Mouse (Mus musculus): ENCODE results near the gene Slc25a28.

Slc25a28 gene

DNA sequence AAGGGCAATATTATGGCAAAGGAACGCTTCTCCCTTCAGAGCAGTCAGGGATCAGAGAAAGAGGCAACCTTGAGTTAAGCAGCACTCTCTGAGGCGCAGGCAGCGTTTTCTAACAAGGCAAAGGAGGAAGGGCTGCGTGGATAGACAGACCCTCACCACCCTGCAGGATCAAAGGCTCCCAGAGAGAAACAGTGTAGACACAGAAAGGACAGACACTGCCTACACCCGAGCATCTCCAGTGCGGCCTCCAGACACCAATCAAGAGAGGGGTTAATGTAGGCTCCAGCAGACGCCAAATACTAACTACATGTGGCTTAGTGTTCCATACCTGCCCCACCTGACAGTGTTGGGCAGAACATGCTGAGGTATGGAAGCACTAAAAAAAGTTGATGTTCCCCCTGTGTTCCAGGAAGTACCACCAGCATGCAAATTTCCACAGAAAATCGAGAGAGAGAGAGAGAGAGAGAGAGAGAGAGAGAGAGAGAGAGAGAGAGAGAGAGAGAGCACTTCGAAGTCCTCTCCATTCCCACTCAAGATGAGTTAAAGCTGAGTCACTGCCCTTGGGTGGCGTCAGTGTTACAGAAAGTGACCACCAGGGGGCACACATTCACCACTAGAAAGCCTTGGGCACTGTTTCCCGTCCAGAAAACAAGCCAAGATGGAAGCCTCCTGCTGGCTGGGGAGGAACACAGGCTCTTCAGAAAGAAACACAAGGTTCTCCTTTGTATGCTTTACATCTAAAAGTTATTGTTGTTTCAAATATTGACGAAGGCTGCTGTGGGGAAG is 44.0 kb downstream of the Slc25a28 start:
- DNase-seq (ENCODE audit: low read depth) = peak; percentile 92

DNA sequence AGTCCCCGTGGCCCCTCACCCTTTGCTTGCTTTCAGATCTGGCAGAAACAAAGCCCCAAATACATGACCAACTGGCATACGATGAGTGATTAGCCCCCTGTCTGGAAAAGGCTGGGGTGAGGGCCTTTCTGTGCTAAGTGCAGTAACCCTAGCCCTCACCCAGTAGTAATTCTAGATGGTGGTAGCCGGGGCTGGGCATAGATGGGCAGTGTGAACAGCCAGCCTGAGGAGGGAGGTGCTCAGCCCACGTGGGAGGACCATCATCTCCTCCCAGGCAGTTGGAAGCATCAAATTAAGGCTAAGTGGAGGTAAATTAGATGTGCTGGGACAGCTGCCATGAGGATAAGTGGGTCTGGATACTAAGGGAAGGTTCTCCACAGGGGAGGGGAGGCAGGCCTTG is 45.6 kb downstream of the Slc25a28 start:
- no peak for DNase-seq (ENCODE audit: low read depth)

DNA sequence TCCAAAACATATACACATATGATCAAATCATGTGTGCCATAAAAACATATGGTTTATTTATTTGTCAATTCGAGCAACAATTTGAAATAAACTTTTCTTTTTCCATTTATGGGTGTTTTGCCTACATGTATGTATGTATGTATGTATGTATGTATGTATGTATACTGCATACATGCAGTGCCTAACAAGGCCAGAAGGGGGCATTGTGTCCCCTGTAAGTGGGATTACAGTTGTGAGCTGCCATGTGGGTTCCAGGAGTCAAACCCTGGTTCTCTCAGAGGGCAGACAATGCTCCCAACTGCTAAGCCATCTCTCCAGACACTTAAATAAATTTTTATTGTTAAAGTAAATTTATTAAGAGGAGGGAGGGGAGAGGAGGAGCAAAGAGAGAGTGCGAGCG is 47.3 kb downstream of the Slc25a28 start:
- DNase-seq (ENCODE audit: low read depth) = no peak

DNA sequence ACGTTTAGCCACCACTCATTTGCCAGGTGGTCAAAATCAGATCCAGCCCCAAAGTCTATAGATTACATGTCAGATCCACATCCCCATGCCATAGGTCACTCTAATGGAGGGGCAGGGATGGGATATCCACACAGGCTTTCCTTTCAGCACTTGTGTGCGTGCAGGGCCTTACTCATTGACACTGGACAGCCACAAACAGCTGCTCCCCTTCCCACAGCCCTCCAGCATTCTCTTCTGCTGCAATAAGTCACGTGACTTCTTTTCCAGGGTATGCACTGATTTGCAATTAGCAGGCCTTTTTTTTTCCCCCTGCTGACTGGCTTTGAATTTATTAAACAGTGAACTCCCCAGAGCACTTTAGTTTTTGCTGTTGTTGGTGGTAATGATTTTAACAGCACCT is 48.5 kb downstream of the Slc25a28 start:
- DNase-seq (ENCODE audit: low read depth) = no peak

DNA sequence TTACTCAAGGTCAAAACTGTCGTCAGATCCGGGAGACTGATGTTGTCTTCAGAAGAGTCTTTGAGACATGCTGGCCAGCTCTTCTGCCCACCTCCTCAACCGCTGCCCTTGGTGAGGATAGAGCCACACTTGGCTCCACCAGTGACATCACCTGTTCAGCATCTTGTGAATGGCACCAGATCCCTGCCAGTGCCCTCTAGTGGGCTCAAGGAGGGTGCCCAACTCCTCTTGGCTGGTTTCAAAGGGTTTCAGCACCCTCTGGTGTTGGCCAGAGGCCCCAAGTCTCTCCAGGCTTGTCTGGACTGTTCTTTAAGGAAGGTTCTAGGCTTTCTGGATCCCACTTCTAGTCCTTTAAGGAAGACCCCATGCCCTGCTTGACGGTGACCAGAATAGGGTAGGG is 50.8 kb downstream of the Slc25a28 start:
- peak; percentile 55 for DNase-seq (ENCODE audit: low read depth)

DNA sequence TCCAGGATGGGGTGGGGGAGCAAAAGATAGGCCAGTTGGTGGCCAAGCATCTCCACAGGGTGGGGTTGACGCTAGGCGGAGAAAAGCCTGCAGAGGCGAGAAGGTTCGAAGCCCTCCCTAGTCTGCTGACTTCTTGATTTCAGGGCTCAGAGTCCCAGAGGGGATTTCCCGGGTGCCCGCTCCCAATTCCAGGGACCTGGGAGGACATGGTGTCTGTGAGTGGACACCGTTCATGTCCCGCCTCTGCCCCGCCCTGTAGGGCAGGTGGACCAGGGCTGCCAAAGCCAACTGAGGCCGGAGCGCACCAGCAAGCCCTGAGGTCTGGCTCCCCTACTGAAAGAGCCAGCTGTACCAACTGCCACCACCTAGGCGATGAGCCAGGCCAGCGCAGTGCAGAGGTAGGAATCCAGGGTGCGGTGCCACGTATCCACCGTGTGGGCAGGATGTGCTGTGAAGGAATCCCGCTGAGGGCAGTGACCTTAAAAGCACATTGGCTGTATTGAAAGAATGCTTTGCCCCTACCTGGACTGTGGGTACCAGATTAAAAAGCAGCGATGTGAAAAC is 54.7 kb downstream of the Slc25a28 start:
- no peak for DNase-seq (ENCODE audit: low read depth)

DNA sequence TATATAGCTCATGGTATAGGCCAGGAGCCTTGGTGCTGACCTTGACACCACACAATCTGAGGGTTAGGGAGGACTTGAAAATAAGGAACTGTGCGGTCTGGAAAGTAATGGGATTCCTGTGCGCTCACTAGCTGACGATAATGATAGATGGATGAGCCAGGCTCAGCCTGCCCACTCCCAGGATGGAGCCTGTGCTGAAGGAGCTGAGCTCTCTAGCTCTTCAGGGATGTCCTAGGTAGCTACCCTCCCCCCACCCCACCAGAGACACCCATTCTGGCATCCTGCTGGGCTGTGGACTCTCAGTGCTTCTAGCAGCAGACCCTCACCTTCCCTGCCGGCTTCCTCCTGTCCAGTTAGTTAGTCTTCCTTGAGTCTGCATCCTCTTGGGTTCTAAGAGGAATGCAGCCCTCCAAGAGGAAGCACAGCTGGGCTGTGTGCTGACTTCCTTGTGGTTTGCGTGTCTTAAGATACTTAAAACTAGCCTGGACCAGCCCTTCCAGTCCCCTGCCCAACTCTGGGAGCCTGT is 56.1 kb downstream of the Slc25a28 start:
- no peak for DNase-seq (ENCODE audit: low read depth)

DNA sequence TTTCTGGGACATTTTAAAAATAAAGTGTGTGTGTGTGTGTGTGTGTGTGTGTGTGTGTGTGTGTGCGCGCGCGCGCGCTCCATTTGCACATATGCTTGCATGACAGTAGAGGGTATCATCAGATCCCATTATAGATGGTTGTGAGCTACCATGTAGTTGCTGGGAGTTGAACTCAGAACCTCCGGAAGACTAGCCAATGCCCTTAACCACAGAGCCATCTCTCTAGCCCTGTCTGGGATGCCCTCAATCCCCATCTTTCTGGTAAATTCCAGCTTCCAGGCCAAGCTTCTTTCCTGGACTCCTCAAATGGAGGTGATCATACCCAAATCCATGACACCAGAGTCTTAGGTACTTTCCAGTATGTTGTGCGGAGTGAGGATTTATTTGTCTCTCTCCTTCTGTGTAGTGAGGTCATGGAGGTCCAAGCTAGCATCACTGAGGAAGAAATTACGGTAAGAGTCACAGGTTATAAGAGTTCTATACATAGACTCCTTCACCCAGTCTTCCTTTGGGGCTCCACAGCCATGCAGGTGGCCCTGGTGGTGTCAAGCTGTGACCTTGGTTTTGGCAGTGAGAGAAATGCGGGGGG is 56.8 kb downstream of the Slc25a28 start:
- no peak for DNase-seq (ENCODE audit: low read depth)

DNA sequence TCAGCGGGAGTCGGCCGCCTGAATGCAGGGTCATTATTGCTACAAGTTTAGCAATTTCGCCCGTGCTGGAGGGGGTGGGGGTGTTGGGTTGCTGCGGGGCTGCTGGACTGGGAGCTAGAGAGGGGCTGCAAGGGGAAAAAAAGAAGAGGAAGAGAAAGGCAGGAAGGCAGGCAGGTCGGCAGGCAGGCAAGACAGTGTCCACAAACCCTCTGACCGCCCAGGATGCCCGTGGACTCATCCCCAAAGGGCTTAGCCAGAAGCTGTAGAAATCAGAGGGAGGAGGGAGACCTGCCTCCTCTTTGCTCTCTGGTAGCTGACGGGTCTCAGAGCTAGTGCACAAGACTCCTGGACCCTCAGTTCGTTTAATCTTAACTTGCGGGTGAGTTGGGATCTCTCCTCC is 57.8 kb downstream of the Slc25a28 start:
- DNase-seq (ENCODE audit: low read depth) = no peak

DNA sequence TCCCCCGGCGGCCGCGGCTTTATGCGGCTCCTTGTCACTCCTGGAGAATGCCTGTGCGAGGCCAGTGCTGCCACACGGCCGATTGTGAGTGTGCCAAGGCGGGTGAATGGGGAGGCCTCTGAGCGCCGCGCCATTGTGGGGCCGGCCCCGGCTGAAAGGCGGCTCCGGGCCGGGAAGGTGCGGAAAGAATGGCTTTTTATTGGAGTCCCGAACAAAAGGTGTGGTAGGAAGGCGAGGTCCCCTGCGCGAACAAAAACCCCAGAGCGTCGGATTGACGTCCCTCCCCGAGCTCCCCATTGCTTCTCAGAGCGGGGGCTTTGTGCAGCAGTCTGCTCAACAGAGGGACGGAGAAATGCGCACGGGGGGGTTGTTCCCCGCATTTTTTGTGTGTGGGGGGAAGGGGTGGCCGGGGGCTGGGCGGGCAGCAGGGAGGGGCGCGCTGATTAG is 58.2 kb downstream of the Slc25a28 start:
- no peak for DNase-seq (ENCODE audit: low read depth)

DNA sequence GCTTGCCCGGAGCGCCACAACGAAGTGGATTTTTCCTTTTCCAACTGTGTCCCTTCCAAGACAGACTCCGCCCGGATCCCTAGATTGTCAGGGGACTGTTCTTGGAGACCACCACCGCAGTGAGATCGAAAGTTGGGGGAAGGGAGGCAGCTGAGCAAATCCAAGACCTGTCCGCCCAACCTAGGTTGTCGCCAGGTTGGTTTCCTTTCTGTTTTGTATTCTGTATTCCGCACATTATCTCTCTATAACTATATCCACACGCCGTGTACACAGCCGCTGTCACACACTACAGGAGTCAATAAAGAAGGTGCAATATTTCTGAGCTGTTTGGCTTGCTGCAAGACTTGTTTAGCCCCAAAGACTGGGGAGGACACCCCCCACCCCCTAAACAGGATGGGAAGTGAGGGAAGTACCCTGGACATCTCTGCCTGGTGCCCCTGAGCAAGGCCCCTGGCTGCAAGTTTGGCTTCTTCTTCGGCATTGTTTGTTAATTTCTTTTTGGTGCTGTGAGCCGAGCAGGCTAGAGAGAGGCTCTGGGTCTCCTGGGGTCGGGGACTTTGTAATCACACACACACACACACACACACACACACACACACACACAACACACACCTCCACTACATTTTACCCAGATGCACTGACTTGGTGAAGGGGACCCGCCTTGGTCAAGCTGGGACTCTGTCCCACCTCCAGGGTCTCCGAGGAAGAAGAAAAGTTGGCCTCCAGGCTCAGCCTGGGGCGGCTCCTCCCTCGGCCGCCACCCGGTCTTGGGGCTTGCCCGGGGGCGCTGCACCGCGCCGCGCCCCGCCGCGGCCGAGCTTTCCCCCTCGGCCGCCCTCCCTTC is 58.9 kb downstream of the Slc25a28 start:
- DNase-seq (ENCODE audit: low read depth) = no peak

DNA sequence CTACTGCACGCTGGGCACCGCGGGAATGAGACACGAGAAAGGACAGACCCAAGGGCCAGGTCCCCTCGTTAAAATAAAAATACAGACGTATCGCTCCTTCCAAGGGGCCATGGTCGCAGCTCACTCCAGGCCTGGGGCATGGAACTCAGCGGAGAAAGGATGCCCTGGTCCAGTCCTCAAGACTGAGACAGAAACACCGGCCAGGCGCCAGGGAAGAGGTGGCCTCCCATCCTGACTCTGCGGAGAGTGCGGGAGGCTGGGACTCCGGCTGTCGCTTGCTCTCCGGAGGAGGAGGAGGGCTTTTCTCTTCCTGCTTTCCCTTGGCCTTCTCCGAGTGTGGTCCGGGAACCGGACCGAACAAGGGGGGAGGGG is 59.6 kb downstream of the Slc25a28 start:
- DNase-seq (ENCODE audit: low read depth) = no peak

DNA sequence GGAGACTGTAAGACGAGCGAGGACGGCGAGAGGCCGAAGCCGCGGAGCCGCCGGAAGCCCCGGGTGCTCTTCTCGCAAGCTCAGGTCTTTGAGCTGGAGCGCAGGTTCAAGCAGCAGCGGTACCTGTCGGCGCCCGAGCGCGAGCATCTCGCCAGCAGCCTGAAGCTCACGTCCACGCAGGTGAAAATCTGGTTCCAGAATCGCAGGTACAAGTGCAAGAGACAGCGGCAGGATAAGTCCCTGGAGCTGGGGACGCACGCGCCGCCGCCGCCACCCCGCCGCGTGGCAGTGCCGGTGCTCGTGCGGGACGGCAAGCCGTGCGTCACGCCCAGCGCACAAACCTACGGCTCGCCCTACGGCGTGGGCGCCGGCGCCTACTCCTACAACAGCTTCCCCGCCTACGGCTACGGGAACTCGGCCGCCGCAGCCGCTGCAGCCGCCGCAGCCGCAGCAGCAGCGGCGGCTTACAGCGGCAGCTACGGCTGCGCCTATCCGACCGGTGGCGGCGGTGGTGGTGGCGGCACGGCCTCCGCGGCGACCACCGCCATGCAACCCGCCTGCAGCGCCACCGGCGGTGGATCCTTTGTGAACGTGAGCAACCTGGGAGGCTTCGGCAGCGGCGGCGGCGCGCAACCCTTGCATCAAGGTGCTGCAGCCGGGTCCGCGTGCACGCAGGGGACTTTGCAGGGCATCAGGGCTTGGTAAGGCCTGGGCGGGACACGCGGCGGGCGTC is 60.2 kb downstream of the Slc25a28 start:
- no peak for DNase-seq (ENCODE audit: low read depth)
